Mouse (Mus musculus) ES-E14 (cell line): ENCODE measurements at regions not wholly inside any gene's neighbourhood (a gene's known extent, or its start where the extent isn't known, plus 50 kb on each side); places are given as distances from the start of the nearest gene placed in this dataset.

ENCODE experiments used
- DNase-seq: peaks from one replicate; pipeline ENCODE4 v3.0.0-alpha.2; 2013; ENCODE audit warnings: low read depth, low spot score
- H3K27ac ChIP-seq: 2 replicates; pipeline ENCODE4 v1.5.1; 2012; ENCODE audit warnings: low read depth, mild to moderate bottlenecking, low read length, moderate library complexity, mixed read lengths; ENCODE audit not compliant: poor library complexity, insufficient read depth, severe bottlenecking
- H3K36me3 ChIP-seq: 2 replicates; pipeline ENCODE4 v1.6.1; 2012; ENCODE audit warnings: mild to moderate bottlenecking, low read length, moderate library complexity, mixed read lengths; ENCODE audit not compliant: control insufficient read depth, poor library complexity, insufficient read depth, severe bottlenecking
- H3K4me1 ChIP-seq, 2 experiments: fragments of 150-350 bp in 1 of 2; sonication (generic) in 1 of 2; 2 replicates each; pipeline ENCODE4 v1.6.1; 2012; ENCODE audit warnings: low read length in 2 of 2, mild to moderate bottlenecking in 1 of 2, mixed read lengths in 1 of 2; ENCODE audit not compliant: control insufficient read depth in 2 of 2, insufficient read depth in 2 of 2, poor library complexity in 1 of 2
- H3K4me3 ChIP-seq, 2 experiments: fragments of 150-350 bp in 1 of 2; sonication (generic) in 1 of 2; 2 replicates each; pipeline ENCODE4 v1.5.1; 2012; ENCODE audit warnings: low read length in 2 of 2, low read depth in 1 of 2, mild to moderate bottlenecking in 1 of 2, mixed read lengths in 1 of 2; ENCODE audit not compliant: insufficient read depth in 1 of 2, poor library complexity in 1 of 2, severe bottlenecking in 1 of 2
- H3K9ac ChIP-seq: 2 replicates; pipeline ENCODE4 v1.6.1; 2012; ENCODE audit warnings: low read depth, mild to moderate bottlenecking, low read length, mixed read lengths; ENCODE audit not compliant: poor library complexity, insufficient read depth, severe bottlenecking
- H3K9me3 ChIP-seq: fragments of 150-350 bp; sonication (generic); 2 replicates; pipeline ENCODE4 v1.6.1; 2012; ENCODE audit warnings: low read depth, mild to moderate bottlenecking, low read length; ENCODE audit not compliant: control insufficient read depth, insufficient read depth
- MAFK ChIP-seq: IDR thresholded peaks from 2 replicates; pipeline ENCODE4 v1.6.1; 2014; ENCODE audit warnings: mild to moderate bottlenecking, low read depth, low read length, inconsistent platforms; ENCODE audit not compliant: insufficient read depth
- ZNF384 ChIP-seq: IDR thresholded peaks from 2 replicates; pipeline ENCODE4 v1.6.1; 2012; ENCODE audit warnings: low read depth, low read length, inconsistent platforms
- in situ Hi-C, 2 experiments: fragments of 600-800 bp; cut with MboI; formaldehyde crosslinking; loops; one replicate each; pipeline ENCODE4 v1.15.1; 2025; ENCODE audit warnings: low sequenced_read_pairs in 2 of 2, inconsistent platforms in 1 of 2; ENCODE audit not compliant: unreplicated experiment in 2 of 2

DNA sequence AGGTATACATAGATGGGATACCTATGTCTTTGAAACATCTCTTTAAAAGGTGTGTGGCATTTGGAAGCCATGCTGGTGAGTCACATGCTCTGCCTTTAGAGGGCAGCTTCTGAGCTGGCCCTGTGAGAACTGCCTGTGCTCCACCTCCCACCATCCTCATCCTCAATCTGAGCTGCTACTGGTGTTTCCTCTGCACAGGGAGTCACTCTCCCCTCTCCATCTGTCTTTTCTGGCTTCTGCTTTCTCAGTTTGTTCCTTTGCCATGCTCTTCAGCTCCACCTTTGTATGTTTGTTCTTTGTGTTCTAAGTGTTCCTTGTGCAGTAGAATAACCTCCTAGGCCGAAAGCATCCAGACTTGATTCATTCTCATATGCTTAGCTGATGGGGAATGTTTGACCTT lies 226.6 kb upstream of the Ldoc1 start:
- in situ Hi-C loops, result no loop called here
- no peak for TF ChIP-seq MAFK
- 0 out of 2 replicates have a peak, but pooled peaks have one; percentile 28 for TF ChIP-seq ZNF384
- H3K9me3 ChIP-seq, result no peaks in the 10 kb centered on the region

More for the DNA sequence above, 226.6 kb upstream of the Ldoc1 start:
- H3K36me3 ChIP-seq, result no peaks in the 10 kb centered on the region
- H3K4me3 ChIP-seq, result no peak overlapping the region
- no peak for DNase-seq
- no peaks in the 10 kb centered on the region for H3K4me1 ChIP-seq
- H3K27ac ChIP-seq, result no peak overlapping the region
- no peak overlapping the region for H3K9ac ChIP-seq
